Mouse (Mus musculus): ENCODE results near the gene Grpel1. TPM values are rescaled to one million over a fixed set of nuclear protein-coding genes. Genes with fewer than 3 reads are reported as not detected.
A peak's percentile ranks its signal among the peaks of the same experiment; 100 is the strongest.

Grpel1 gene
- total RNA-seq, 2 experiments from 2014 or later, result 24.0 to 24.5 TPM

- Histone ChIP-seq H3K4me3 (no peak overlapping the region), H3K27ac (peak overlapping the region; percentile 68)
- no peak for TF ChIP-seq CTCF (conservative IDR thresholded peaks at IDR 0.05)
- peak; percentile 53 to 82 for DNase-seq (ENCODE audit: low spot score in 2 of 2)
These were observed 29.1 kb downstream of the Grpel1 start for GRCm38 (mm10) chr5:36493919-36494318.

DNA sequence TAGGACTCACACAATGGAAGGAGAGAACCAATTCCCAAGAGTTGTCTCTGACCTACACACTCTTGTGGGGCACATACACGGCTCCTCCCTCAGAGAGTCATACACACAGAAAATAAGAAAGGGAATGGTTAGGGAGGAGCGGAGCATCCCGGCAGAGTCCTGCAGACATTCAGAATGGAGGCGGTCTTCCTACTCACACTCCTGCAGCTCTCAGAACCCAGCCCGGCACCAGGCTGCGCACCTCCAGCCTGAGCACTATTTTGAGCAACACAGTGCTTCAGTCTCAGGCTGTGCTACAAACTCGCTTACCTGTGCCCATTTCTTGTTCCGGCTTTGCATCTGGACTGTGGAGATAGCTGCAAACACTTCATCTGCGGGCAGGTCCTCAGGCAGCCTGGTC lies 29.9 kb downstream of the Grpel1 start:
- Histone ChIP-seq H3K27ac (peak overlapping the region; percentile 58), H3K4me3 (no peak overlapping the region)
- TF ChIP-seq CTCF (conservative IDR thresholded peaks at IDR 0.05), result no peak
- no peak for DNase-seq (ENCODE audit: low spot score in 2 of 2)

GRCm38 (mm10) chr5:36505235-36505634 lies 40.4 kb downstream of the Grpel1 start:
- DNase-seq (ENCODE audit: low spot score in 2 of 2), result no peak
- Histone ChIP-seq H3K4me3 (no peak overlapping the region), H3K27ac (no peak overlapping the region)
- no peak for TF ChIP-seq CTCF (conservative IDR thresholded peaks at IDR 0.05)

DNA sequence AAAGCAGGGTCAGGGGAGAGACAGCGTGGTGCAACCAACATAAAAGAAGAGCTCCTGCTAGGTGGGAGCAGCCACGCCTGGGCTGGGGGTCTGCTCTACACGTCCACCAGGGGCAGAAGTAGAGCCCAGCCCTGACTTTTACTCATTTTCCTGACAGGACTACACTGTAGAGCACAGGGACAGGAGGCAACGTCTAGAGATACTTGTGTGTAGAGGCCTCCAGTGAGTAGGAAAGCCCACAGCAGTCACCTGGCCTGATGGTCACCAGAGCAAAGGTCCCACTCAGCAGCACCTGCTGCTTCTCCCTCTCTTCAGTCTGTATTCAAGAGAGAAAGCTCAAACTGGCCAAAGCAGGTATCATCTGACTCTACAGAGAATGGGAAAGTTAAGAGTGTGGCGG lies 40.8 kb downstream of the Grpel1 start:
- no peak for TF ChIP-seq CTCF (conservative IDR thresholded peaks at IDR 0.05)
- Histone ChIP-seq H3K27ac (no peak overlapping the region), H3K4me3 (no peak overlapping the region)
- no peak for DNase-seq (ENCODE audit: low spot score in 2 of 2)

DNA sequence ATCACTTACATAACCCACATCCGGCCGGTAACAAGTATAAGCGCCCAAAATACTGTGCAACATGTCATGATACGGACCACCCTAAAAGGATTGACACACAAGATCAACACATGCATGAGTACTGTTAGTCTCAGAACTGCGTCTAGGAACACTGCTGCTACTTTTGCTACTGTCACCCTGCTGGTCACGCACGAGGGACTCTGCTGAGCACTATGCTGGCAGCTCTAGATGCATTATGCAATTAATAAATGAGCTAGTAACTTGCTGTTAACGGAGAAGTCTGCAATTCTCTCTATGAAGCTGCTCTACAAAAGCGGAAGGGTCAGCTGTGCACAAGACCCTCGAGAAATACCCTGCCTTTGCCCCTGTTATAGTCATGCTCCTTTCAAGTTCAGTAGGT lies 43.6 kb downstream of the Grpel1 start:
- no peak for TF ChIP-seq CTCF (conservative IDR thresholded peaks at IDR 0.05)
- Histone ChIP-seq H3K27ac (no peak overlapping the region; the same call in 1 of the 2 replicates), H3K4me3 (no peak overlapping the region)
- no peak for DNase-seq (ENCODE audit: low spot score in 2 of 2)

DNA sequence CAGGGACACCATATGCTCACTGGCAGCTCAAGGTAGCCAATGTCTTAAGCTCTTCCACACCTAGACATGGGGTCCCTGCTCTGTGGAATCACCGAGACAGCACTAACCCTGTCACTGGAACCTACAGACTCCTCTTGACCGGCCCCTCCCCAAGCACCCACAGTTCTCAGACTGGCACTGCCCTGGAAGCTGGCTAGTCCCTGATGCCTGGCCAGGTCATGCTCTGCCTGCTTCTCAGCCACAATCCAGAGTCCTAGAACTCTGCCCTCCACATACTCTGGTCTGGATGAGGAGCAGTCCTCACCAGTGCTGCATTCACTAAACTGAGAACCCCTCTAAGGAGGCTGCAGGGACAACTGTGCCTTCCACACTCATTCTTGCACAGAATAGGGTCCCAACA lies 46.2 kb downstream of the Grpel1 start:
- no peak overlapping the region; the same call in 1 of the 2 replicates for H3K27ac ChIP-seq
- TF ChIP-seq CTCF (conservative IDR thresholded peaks at IDR 0.05), result no peak
- DNase-seq (ENCODE audit: low spot score in 2 of 2), result no peak
- H3K4me3 ChIP-seq, result no peak overlapping the region

DNA sequence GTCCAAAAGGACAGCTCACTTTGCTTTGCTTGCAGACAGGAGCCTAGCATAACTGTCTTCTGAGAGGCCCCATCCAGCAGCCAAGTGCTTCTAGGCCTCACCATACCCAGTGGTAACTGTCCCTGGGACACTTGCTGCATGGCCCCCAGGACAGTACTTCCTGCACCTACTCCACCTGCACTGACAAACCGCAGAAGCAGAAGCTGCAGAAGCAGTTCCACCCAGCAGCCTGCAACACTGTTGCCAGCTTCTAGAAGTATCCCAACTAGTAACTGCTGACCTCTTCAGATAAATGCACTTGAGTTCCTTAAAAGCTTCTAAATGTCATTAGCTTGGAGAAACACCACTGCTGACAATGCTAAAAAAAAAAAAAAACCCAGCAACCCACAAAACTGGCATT lies 50.3 kb downstream of the Grpel1 start:
- no peak for TF ChIP-seq CTCF (conservative IDR thresholded peaks at IDR 0.05)
- no peak for DNase-seq (ENCODE audit: low spot score in 2 of 2)
- Histone ChIP-seq H3K4me3 (no peak overlapping the region), H3K27ac (peak overlapping the region; percentile 85)

DNA sequence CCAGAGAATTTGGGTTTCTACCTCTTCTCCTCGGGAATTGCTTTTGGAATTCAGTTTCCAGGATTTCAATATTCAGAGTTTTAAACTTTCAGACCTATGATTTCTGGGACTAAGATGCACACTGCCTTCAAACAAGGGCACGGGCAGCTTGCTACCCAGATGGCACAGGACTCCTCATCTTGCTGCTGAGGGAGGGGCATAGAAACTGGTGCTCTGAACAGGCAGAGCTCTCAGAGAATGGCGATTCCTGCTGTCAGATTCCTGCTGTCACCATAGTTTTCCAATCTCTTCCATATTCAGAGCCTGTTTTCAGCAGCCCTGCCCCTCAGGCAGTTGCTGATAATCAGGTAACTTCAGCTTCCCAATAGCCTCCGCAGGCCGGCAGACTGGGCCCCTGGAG lies 50.8 kb downstream of the Grpel1 start:
- TF ChIP-seq CTCF (conservative IDR thresholded peaks at IDR 0.05), result no peak
- DNase-seq (ENCODE audit: low spot score in 2 of 2), result peak; percentile 25 to 44
- Histone ChIP-seq H3K4me3 (no peak overlapping the region), H3K27ac (peak overlapping the region; percentile 85)

- no peak for TF ChIP-seq CTCF (conservative IDR thresholded peaks at IDR 0.05)
- Histone ChIP-seq H3K27ac (peak overlapping the region; percentile 85), H3K4me3 (no peak overlapping the region)
- no peak for DNase-seq (ENCODE audit: low spot score in 2 of 2)
These were observed 52.8 kb downstream of the Grpel1 start for GRCm38 (mm10) chr5:36517596-36517995.

- H3K27ac ChIP-seq, result peak overlapping the region; percentile 85; the same call in 1 of the 2 replicates
- no peak for DNase-seq (ENCODE audit: low spot score in 2 of 2)
- H3K4me3 ChIP-seq, result no peak overlapping the region
- no peak for TF ChIP-seq CTCF (conservative IDR thresholded peaks at IDR 0.05)
These were observed 55.0 kb downstream of the Grpel1 start for GRCm38 (mm10) chr5:36519751-36520150.

- Histone ChIP-seq H3K4me3 (no peak overlapping the region), H3K27ac (peak overlapping the region; percentile 40; the same call in 1 of the 2 replicates)
- no peak for TF ChIP-seq CTCF (conservative IDR thresholded peaks at IDR 0.05)
- DNase-seq (ENCODE audit: low spot score in 2 of 2), result no peak
These were observed 58.0 kb downstream of the Grpel1 start for GRCm38 (mm10) chr5:36522782-36523181.

- no peak overlapping the region for H3K4me3 ChIP-seq
- H3K27ac ChIP-seq, result peak overlapping the region; percentile 40; the same call in 1 of the 2 replicates
- DNase-seq (ENCODE audit: low spot score in 2 of 2), result no peak
- TF ChIP-seq CTCF (conservative IDR thresholded peaks at IDR 0.05), result no peak
These were observed 58.5 kb downstream of the Grpel1 start for GRCm38 (mm10) chr5:36523219-36523703.

Other genes starting within 250 kb of the Grpel1 start
- gene Sorcs2, start 66.9 kb upstream of the Grpel1 start, total RNA-seq (2021), result 10 to 100 TPM; 49.2 to 54.8 TPM
- gene Tada2b, start 19.3 kb downstream of the Grpel1 start, total RNA-seq (2021), result 10 to 100 TPM; 36.9 to 37.2 TPM
- gene Ccdc96, start 19.6 kb downstream of the Grpel1 start, total RNA-seq (2021), result 1 to 10 TPM in 1 of 2 experiments, under 1 TPM in 1; 0.91 to 1.3 TPM
- gene Tbc1d14, start 128.3 kb downstream of the Grpel1 start, total RNA-seq (2021), result 100 to 1,000 TPM; 101 to 105 TPM
- 100 to 1,000 TPM; 100 to 103 TPM for gene D5Ertd579e, start 231.0 kb downstream of the Grpel1 start, total RNA-seq (2021)